Mouse (Mus musculus) liver, adult 2 months (tissue): ENCODE measurements at regions not wholly inside any gene's neighbourhood (a gene's known extent, or its start where the extent isn't known, plus 50 kb on each side); places are given as distances from the start of the nearest gene placed in this dataset.

Experiments used
- DNase-seq: peaks from one replicate; pipeline ENCODE4 v3.0.0-alpha.2; 2011; ENCODE audit warnings: low read depth, low spot score; ENCODE audit errors: extremely low read depth
- H3K27ac ChIP-seq: fragments of 200-500 bp; replicated peaks from 2 replicates; pipeline ENCODE4 v1.5.1; 2012; ENCODE audit warnings: low read depth, mild to moderate bottlenecking, control low read depth, inconsistent platforms, low read length; ENCODE audit not compliant: insufficient read depth
- H3K27me3 ChIP-seq: fragments of 200-500 bp; 2 replicates; pipeline ENCODE4 v1.6.1; 2012; ENCODE audit warnings: mild to moderate bottlenecking, moderate library complexity, low read length, inconsistent platforms; ENCODE audit not compliant: control insufficient read depth, insufficient read depth
- H3K36me3 ChIP-seq: fragments of 200-500 bp; 2 replicates; pipeline ENCODE4 v1.6.1; 2012; ENCODE audit warnings: low read length, inconsistent platforms; ENCODE audit not compliant: control insufficient read depth, insufficient read depth
- H3K4me1 ChIP-seq: fragments of 200-500 bp; 2 replicates; pipeline ENCODE4 v1.6.1; 2011; ENCODE audit warnings: low read length; ENCODE audit not compliant: control insufficient read depth, insufficient read depth
- H3K4me3 ChIP-seq: fragments of 200-500 bp; 2 replicates; pipeline ENCODE4 v1.5.1; 2011; ENCODE audit warnings: low read depth, mild to moderate bottlenecking, control low read depth, low read length, moderate library complexity; ENCODE audit not compliant: insufficient read depth
- H3K79me2 ChIP-seq: fragments of 200-500 bp; 2 replicates; pipeline ENCODE4 v1.6.1; 2012; ENCODE audit warnings: inconsistent platforms, mild to moderate bottlenecking, low read length, moderate library complexity; ENCODE audit not compliant: control insufficient read depth, insufficient read depth
- H3K9ac ChIP-seq: fragments of 200-500 bp; 2 replicates; pipeline ENCODE4 v1.6.1; 2012; ENCODE audit warnings: low read depth, mild to moderate bottlenecking, control low read depth, inconsistent platforms, low read length
- CTCF ChIP-seq: fragments of 200-500 bp; IDR thresholded peaks from 2 replicates; pipeline ENCODE4 v1.5.1; 2011; ENCODE audit warnings: low read depth, low read length, control low read depth
- POLR2A ChIP-seq: fragments of 200-500 bp; IDR thresholded peaks from 2 replicates; pipeline ENCODE4 v1.6.1; 2011; ENCODE audit warnings: low read length, control low read depth; ENCODE audit not compliant: insufficient read depth; ENCODE audit errors: extremely low read depth
- WGBS: fragments of 180-500 bp; shearing (Covaris S2); methylation state at CpG from one replicate; pipeline ENCODE4 v1.1.7; 2018; 5-methylcytosine and 5-hydroxymethylcytosine counted together

DNA sequence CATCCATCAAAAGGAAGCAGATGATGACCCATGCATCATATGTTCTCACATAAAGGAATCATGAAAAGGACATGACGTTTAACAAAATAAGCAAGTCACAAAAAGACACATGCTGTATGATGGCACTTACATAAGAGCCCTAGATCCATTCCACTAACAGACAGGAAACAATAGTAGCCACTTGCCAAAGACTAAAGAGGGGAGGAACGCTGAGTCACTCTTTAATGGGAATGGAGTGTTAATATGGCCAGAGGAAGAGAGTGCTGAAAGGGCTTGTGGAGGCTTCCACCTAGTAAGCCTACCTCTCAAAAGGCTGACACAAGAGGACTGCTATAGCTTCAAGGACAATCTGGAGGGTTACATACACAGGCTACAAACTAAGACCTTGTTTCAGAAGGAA, 308.2 kb upstream of the Trib2 start:
- Histone ChIP-seq H3K4me1 (no peaks in the 10 kb centered on the region), H3K79me2 (no peaks in the 10 kb centered on the region), H3K27ac (no peak overlapping the region), H3K36me3 (no peaks in the 10 kb centered on the region), H3K4me3 (no peak overlapping the region), H3K9ac (no peak overlapping the region), H3K27me3 (no peaks in the 10 kb centered on the region)
- TF ChIP-seq CTCF (no peak), POLR2A (no peak)
- 77% methylated on average over 2 of the region's 2 CpGs for WGBS
- no peak for DNase-seq

DNA sequence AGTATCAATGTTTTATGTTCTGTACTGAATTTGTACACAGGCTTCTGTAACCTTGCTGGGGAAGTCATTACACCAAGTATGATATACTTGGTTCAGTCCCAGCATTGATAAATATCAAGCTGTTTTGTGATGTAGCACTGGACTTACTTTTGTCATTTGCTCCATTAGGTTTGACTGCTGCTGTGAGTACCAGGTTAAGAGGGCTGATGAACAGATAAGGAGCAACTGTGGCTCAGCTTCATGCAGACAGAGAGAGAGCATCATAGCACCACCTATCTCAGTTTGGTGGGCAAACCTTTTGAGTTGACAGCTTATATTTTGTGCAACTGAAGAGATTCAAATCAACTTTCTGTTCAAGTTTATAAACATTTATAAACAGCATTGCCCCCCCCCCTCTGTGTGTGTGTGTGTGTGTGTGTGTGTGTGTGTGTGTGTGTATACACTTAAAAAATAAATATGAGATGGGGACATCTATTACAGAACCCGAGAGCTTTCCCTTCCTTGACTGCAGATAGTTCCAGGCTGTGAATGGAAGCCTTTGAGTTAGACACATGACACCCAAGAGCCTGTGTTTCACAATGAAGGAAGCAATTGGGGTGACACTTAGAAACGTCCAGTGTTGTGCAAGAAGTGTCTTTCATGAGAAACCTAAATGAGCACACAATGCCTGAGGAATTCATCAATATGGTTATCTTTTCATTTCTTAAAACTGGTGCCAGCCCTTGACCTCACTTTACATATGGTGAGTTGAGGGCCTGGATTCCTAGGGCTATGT, 305.8 kb upstream of the Trib2 start:
- Histone ChIP-seq H3K4me1 (no peaks in the 10 kb centered on the region), H3K4me3 (no peak overlapping the region), H3K9ac (no peak overlapping the region), H3K27me3 (no peaks in the 10 kb centered on the region), H3K36me3 (no peaks in the 10 kb centered on the region), H3K27ac (no peak overlapping the region), H3K79me2 (no peaks in the 10 kb centered on the region)
- TF ChIP-seq CTCF (no peak), POLR2A (no peak)
- 52% methylated on average over 2 of the region's 2 CpGs for WGBS
- no peak for DNase-seq

DNA sequence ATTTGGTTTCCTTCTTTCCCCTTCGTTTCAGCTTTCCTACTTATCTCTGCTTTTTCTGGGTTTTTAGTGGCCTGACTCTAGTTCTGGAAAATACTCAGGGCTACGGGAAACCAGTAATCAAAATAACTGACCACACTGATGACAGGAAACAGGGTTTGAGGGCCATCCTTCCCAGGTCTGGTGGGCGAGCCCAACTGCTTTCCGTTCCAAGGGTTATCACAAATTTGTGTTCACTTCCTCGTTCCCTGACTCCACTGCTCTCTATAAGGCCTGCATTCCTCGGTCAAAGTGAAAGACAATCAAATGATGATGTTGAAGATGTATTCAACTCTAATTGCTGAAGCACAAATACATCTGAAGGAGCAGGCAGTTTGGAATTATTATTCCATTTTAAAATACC, 305.1 kb upstream of the Trib2 start:
- TF ChIP-seq POLR2A: no peak
- TF ChIP-seq CTCF: no peak
- 61% methylated on average over 6 of the region's 6 CpGs for WGBS
- Histone ChIP-seq H3K79me2 (no peaks in the 10 kb centered on the region), H3K27me3 (no peaks in the 10 kb centered on the region), H3K4me3 (no peak overlapping the region), H3K36me3 (no peaks in the 10 kb centered on the region), H3K27ac (no peak overlapping the region), H3K4me1 (no peaks in the 10 kb centered on the region), H3K9ac (no peak overlapping the region)
- DNase-seq: no peak

DNA sequence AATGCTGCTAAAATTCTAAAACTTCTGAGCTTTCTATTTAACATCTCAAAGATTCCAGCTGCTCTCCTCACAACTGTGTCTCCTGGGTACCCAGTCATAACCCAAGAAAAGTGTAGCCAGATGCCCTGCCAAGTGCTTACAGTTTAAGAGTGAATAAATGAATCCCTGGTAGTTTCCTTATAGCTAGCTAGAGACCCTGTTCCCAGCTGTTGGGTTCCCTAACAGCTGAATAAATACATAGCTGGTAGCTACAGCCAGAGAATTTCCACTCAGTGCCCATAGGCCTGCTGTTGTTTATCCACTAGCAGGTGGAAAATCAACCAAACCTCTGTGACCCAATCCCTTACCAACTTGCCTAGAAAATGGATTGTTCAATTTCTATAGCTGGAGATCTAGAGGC, 302.0 kb upstream of the Trib2 start:
- no peak overlapping the region for H3K9ac ChIP-seq
- TF ChIP-seq CTCF (no peak), POLR2A (no peak)
- no peak for DNase-seq
- H3K79me2 ChIP-seq: no peaks in the 10 kb centered on the region
- H3K36me3 ChIP-seq: no peaks in the 10 kb centered on the region
- no peaks in the 10 kb centered on the region for H3K4me1 ChIP-seq
- H3K4me3 ChIP-seq: no peak overlapping the region
- H3K27me3 ChIP-seq: no peaks in the 10 kb centered on the region
- no peak overlapping the region for H3K27ac ChIP-seq

DNA sequence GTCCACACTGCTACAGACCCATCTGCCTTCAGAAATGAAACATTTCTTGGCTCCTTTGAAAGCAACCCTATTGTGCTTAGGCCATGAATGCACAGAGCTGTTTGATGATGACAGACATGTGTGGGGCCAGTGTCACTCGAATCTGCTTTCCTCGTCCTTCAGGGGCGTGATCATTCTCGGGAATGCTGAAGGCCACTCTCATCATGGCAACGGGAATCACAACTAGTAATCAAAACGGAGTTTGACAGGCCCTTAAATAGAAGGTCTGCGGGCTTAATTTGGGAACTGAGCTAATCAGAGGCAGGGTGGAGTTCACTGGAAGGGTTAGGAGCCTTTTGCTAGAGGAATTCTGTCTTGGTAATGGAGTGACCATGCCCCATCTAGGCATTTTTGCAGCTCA, 290.2 kb upstream of the Trib2 start:
- TF ChIP-seq CTCF (no peak), POLR2A (no peak)
- no peak overlapping the region for H3K9ac ChIP-seq
- H3K36me3 ChIP-seq: no peaks in the 10 kb centered on the region
- H3K27ac ChIP-seq: no peak overlapping the region
- WGBS: 80% methylated on average over 7 of the region's 7 CpGs
- H3K4me3 ChIP-seq: no peak overlapping the region
- no peaks in the 10 kb centered on the region for H3K4me1 ChIP-seq
- no peaks in the 10 kb centered on the region for H3K79me2 ChIP-seq
- no peaks in the 10 kb centered on the region for H3K27me3 ChIP-seq
- DNase-seq: no peak

DNA sequence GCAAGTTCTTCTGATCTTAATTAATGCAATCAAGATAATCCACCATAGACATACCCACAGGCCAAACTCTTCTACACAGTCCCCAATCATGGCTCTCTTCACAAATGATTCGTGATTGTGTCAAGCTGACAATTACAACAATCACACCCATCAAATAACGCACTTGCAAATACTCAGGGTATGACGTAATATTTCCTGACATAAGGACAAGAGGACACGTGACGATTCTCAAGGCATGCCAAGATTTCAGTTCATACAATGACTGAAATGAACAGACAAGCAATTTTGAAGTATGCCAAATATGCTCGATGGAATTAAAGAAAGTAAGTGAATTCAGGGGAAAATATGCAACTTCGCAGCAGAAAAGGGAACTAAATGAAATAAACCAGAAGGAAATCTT, 282.1 kb upstream of the Trib2 start:
- no peak overlapping the region for H3K9ac ChIP-seq
- no peak overlapping the region for H3K27ac ChIP-seq
- no peaks in the 10 kb centered on the region for H3K36me3 ChIP-seq
- no peak overlapping the region for H3K4me3 ChIP-seq
- no peak for DNase-seq
- 76% methylated on average over 7 of the region's 7 CpGs for WGBS
- H3K27me3 ChIP-seq: no peaks in the 10 kb centered on the region
- H3K4me1 ChIP-seq: no peaks in the 10 kb centered on the region
- no peaks in the 10 kb centered on the region for H3K79me2 ChIP-seq
- TF ChIP-seq CTCF (no peak), POLR2A (no peak)
